Mouse (Mus musculus): ENCODE results near the gene Fbln2. TPM values are rescaled to one million over a fixed set of nuclear protein-coding genes. Genes with fewer than 3 reads are reported as not detected.

The Fbln2 gene
- polyA plus RNA-seq, 1 experiment from 2014 or later = 22.9 TPM

DNA sequence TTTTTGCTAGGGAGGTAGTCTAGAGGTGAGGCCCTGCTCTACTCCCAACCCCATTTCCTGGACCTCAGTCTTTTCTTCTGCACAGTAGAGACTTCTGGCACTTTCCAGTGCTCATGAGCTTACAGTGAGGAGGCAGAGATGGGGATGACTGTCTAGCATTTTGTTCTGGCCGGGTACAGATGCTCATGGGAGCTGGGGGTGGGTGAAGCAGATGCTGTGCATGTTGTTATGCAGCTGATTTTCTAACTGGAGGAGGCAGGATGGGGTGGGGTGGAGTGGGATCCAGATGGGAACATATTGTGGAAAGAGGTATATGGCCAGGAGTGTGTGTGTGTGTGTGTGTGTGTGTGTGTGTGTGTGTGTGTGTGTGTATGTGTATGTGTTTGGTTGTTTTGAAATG is 3.2 kb downstream of the Fbln2 start:
- no peak overlapping the region for H3K27ac ChIP-seq (ENCODE audit: low read depth)
- no peak overlapping the region for H3K4me3 ChIP-seq (ENCODE audit: low read depth, low read length)
- no peaks in the 10 kb centered on the region for H3K36me3 ChIP-seq (ENCODE audit: insufficient read depth)
- peaks cover 9% of the 10 kb centered on the region for H3K27me3 ChIP-seq (ENCODE audit: insufficient read depth, low read length)
- H3K9ac ChIP-seq = no peak overlapping the region
- WGBS = 58% methylated on average over 1 of the region's 1 CpGs
- no peak for ATAC-seq (ENCODE audit: insufficient read depth)
- DNase-seq = no peak
- TF ChIP-seq CTCF (IDR thresholded peaks at IDR 0.05; ENCODE audit: low read depth) = no peak
- no peak overlapping the region for H3K4me2 ChIP-seq
- no peaks in the 10 kb centered on the region for H3K9me3 ChIP-seq (ENCODE audit: low read depth, low read length)
- peaks cover 5% of the 10 kb centered on the region; the same call in 1 of the 2 replicates for H3K4me1 ChIP-seq (ENCODE audit: insufficient read depth)

DNA sequence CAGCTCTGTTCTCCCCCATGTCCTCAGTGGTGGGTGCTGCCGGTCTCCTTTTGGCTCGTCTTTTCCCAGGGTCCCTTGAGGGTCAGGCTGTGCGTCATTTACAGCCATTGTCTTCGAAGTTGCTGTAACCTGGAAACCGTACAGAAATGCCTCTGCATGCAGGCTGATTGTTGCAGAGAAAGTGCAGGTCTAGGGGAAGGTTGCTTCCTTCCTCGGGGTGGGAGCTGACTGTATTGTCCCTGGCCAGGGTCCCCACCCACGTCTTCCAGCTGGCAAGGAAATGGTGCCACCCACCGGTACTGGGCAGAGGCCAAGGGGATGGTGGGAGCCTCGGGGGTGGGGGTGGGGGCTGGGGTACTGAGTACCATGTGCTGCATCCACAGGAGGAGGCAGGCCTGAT is 6.2 kb downstream of the Fbln2 start:
- no peak for TF ChIP-seq CTCF (IDR thresholded peaks at IDR 0.05; ENCODE audit: low read depth)
- 55% methylated on average over 9 of the region's 9 CpGs for WGBS
- peaks cover 3% of the 10 kb centered on the region; the same call in 1 of the 2 replicates for H3K27me3 ChIP-seq (ENCODE audit: insufficient read depth, low read length)
- DNase-seq = no peak
- no peak overlapping the region for H3K4me2 ChIP-seq
- H3K9me3 ChIP-seq (ENCODE audit: low read depth, low read length) = no peaks in the 10 kb centered on the region
- H3K9ac ChIP-seq = no peak overlapping the region
- no peak overlapping the region for H3K27ac ChIP-seq (ENCODE audit: low read depth)
- ATAC-seq (ENCODE audit: insufficient read depth) = no peak
- no peaks in the 10 kb centered on the region for H3K36me3 ChIP-seq (ENCODE audit: insufficient read depth)
- no peak overlapping the region for H3K4me3 ChIP-seq (ENCODE audit: low read depth, low read length)
- H3K4me1 ChIP-seq (ENCODE audit: insufficient read depth) = no peaks in the 10 kb centered on the region

DNA sequence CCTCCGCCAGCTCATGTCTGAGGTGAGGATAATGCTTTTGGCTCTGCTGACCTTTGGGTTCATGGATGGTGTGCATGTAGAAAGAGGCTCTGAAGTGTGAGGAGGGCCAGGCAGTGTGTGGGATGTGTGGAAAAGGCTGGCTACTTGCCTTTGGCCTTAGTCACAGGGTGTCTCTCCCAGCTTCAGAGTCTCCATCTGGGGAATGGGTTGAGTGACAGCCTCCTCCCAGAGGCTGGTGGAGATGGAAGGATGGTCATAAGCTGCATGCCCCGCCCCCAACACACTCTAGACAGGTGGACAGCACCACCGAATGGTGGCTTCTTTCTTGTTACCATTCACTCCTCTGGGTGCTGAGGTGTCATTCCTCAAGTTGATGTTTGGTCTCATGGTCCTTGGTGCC is 6.6 kb downstream of the Fbln2 start:
- no peaks in the 10 kb centered on the region for H3K4me1 ChIP-seq (ENCODE audit: insufficient read depth)
- WGBS = 73% methylated on average over 3 of the region's 3 CpGs

DNA sequence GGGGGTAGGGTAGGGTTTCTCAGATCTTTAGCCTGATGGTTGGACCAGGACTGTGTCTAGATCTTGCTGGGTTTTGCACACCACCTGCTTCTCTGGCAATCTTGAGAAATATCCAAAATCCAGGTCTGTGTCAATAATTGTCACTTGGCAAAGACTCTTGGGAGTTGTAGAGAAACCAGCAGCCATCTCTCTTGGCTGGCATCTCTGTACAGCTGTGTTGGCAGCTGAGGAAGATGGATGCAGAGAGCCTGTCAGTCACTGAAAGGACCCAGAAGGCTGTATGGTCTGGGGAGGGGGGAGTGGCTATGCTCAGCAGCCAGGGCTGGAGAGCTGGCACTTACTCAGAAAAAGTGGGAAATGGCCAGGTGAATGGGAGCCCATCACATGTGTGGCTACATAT is 7.8 kb downstream of the Fbln2 start:
- Histone ChIP-seq H3K27me3 (ENCODE audit: insufficient read depth, low read length) (no peaks in the 10 kb centered on the region), H3K9ac (no peak overlapping the region), H3K36me3 (ENCODE audit: insufficient read depth) (no peaks in the 10 kb centered on the region), H3K9me3 (ENCODE audit: low read depth, low read length) (no peaks in the 10 kb centered on the region), H3K4me1 (ENCODE audit: insufficient read depth) (no peaks in the 10 kb centered on the region), H3K27ac (ENCODE audit: low read depth) (no peak overlapping the region), H3K4me2 (no peak overlapping the region), H3K4me3 (ENCODE audit: low read depth, low read length) (no peak overlapping the region)
- DNase-seq (no peak), ATAC-seq (ENCODE audit: insufficient read depth) (no peak)
- no peak for TF ChIP-seq CTCF (IDR thresholded peaks at IDR 0.05; ENCODE audit: low read depth)

More for the DNA sequence above, 6.6 kb downstream of the Fbln2 start:
- Histone ChIP-seq H3K36me3 (ENCODE audit: insufficient read depth) (no peaks in the 10 kb centered on the region), H3K27ac (ENCODE audit: low read depth) (no peak overlapping the region), H3K9me3 (ENCODE audit: low read depth, low read length) (no peaks in the 10 kb centered on the region), H3K27me3 (ENCODE audit: insufficient read depth, low read length) (no peaks in the 10 kb centered on the region), H3K9ac (no peak overlapping the region), H3K4me2 (no peak overlapping the region), H3K4me3 (ENCODE audit: low read depth, low read length) (no peak overlapping the region)
- no peak for DNase-seq
- no peak for ATAC-seq (ENCODE audit: insufficient read depth)
- TF ChIP-seq CTCF (IDR thresholded peaks at IDR 0.05; ENCODE audit: low read depth) = no peak

DNA sequence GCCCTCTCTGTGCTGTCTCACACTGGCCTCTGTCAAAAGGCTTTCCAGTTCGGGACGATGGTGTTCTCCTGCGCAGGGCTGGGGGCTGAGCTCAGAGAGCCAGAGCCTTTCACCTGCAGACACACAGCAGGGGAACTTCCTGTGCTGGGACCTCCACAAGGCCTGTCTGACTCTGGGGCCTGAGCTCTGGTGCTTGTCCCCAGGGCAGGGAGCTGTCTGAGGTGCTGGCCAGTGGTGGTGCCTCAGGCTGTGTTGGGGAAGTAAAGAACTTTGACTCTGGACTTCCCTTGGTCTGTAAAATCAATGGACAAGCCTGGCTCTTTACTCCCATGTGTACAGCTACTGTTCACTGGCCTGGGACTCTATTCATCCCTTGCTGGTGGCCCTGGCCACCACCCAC is 8.8 kb downstream of the Fbln2 start:
- Histone ChIP-seq H3K4me1 (ENCODE audit: insufficient read depth) (no peaks in the 10 kb centered on the region), H3K4me3 (ENCODE audit: low read depth, low read length) (no peak overlapping the region), H3K36me3 (ENCODE audit: insufficient read depth) (no peaks in the 10 kb centered on the region), H3K27ac (ENCODE audit: low read depth) (no peak overlapping the region), H3K27me3 (ENCODE audit: insufficient read depth, low read length) (no peaks in the 10 kb centered on the region), H3K9ac (no peak overlapping the region), H3K9me3 (ENCODE audit: low read depth, low read length) (no peaks in the 10 kb centered on the region), H3K4me2 (no peak overlapping the region)
- ATAC-seq (ENCODE audit: insufficient read depth) (no peak), DNase-seq (peak; percentile 82)
- 15% methylated on average over 3 of the region's 3 CpGs for WGBS
- no peak for TF ChIP-seq CTCF (IDR thresholded peaks at IDR 0.05; ENCODE audit: low read depth)

DNA sequence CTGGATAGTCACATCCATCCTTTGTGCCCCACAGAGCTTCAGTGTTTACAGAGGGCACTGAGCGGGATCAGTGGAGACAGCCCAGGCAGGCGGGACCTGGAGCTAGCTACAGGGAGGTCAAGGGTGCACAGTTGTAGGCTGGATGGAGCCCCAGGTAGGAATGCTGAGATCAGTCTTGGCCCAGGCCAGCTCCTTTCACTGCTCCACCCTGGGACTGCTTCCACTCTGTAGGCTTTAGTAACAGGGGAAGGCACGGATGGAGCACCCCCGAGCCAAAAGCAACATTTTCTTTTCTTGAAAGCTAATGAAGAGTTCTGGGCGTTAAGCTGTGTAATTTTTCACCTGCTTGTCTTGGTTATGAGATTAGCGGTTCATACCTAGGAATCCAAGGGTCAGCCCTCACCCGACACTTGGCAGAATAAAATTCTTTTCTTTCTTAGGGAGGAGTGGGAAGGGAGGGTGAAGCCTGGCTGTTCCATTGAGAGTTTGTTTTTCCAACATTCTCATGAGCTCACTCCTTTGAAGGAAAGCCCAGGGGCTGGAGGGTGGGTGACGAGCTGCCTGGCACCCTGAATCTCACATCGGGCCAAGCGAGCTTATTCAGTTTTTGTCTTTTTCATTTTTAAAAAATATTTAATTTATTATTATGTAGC is 10.6 kb downstream of the Fbln2 start:
- TF ChIP-seq CTCF (IDR thresholded peaks at IDR 0.05; ENCODE audit: low read depth) = no peak
- H3K27ac ChIP-seq (ENCODE audit: low read depth) = no peak overlapping the region
- 53% methylated on average over 10 of the region's 10 CpGs for WGBS
- no peaks in the 10 kb centered on the region for H3K4me1 ChIP-seq (ENCODE audit: insufficient read depth)
- ATAC-seq (ENCODE audit: insufficient read depth) (peak; percentile 58), DNase-seq (no peak)
- no peaks in the 10 kb centered on the region for H3K36me3 ChIP-seq (ENCODE audit: insufficient read depth)
- H3K9me3 ChIP-seq (ENCODE audit: low read depth, low read length) = no peaks in the 10 kb centered on the region
- no peaks in the 10 kb centered on the region for H3K27me3 ChIP-seq (ENCODE audit: insufficient read depth, low read length)
- no peak overlapping the region for H3K4me2 ChIP-seq
- H3K4me3 ChIP-seq (ENCODE audit: low read depth, low read length) = no peak overlapping the region
- H3K9ac ChIP-seq = no peak overlapping the region

DNA sequence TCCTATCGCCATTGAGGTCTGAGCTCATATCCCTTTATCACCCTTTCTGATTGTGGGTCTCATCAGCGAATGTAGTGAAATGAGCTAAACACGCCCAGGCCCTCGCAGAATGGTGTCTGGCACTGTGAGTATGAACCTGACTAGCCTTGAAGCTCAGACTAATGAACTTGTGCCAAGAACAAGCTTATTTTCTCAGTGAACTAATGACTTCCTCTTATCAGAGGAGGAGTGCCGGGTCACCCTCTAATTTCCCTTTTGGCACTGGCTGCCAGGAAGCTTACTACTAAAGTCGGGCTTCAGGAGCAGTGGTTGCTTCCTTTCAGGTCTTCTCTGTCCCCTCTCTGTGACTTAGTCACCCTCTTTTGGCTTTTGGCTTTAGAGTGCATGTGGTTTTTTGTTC is 12.7 kb downstream of the Fbln2 start:
- Histone ChIP-seq H3K4me1 (ENCODE audit: insufficient read depth) (no peaks in the 10 kb centered on the region; the same call in 1 of the 2 replicates), H3K9me3 (ENCODE audit: low read depth, low read length) (no peaks in the 10 kb centered on the region), H3K27me3 (ENCODE audit: insufficient read depth, low read length) (no peaks in the 10 kb centered on the region), H3K27ac (ENCODE audit: low read depth) (no peak overlapping the region), H3K4me2 (no peak overlapping the region), H3K36me3 (ENCODE audit: insufficient read depth) (no peaks in the 10 kb centered on the region), H3K4me3 (ENCODE audit: low read depth, low read length) (no peak overlapping the region), H3K9ac (no peak overlapping the region)
- DNase-seq (peak; percentile 51), ATAC-seq (ENCODE audit: insufficient read depth) (no peak)
- 51% methylated on average over 6 of the region's 6 CpGs for WGBS
- TF ChIP-seq CTCF (IDR thresholded peaks at IDR 0.05; ENCODE audit: low read depth) = no peak

Measured in lung, embryonic 14.5 days (tissue).